Mouse (Mus musculus): ENCODE results near the gene Gm20388.

Gm20388 gene

GRCm38 (mm10) chr8:121698615-121699101 lies 1788.0 kb downstream of the Gm20388 start:
- no peak for DNase-seq (ENCODE audit: low read depth, low spot score)

GRCm38 (mm10) chr8:121699936-121700335 lies 1789.3 kb downstream of the Gm20388 start:
- no peak for DNase-seq (ENCODE audit: low read depth, low spot score)

GRCm38 (mm10) chr8:121705174-121705573 lies 1794.5 kb downstream of the Gm20388 start:
- DNase-seq (ENCODE audit: low read depth, low spot score), result no peak

- no peak for DNase-seq (ENCODE audit: low read depth, low spot score)
These were observed 1796.3 kb downstream of the Gm20388 start for GRCm38 (mm10) chr8:121706956-121707355.

- no peak for DNase-seq (ENCODE audit: low read depth, low spot score)
These were observed 1797.8 kb downstream of the Gm20388 start for GRCm38 (mm10) chr8:121708406-121708805.

GRCm38 (mm10) chr8:121717502-121717901 lies 1806.9 kb downstream of the Gm20388 start:
- DNase-seq (ENCODE audit: low read depth, low spot score), result no peak

GRCm38 (mm10) chr8:121717982-121718425 lies 1807.4 kb downstream of the Gm20388 start:
- DNase-seq (ENCODE audit: low read depth, low spot score), result peak; percentile 69

GRCm38 (mm10) chr8:121718925-121719324 lies 1808.3 kb downstream of the Gm20388 start:
- DNase-seq (ENCODE audit: low read depth, low spot score), result no peak

- DNase-seq (ENCODE audit: low read depth, low spot score), result no peak
These were observed 1810.4 kb downstream of the Gm20388 start for GRCm38 (mm10) chr8:121721072-121721471.

GRCm38 (mm10) chr8:121723846-121724245 lies 1813.2 kb downstream of the Gm20388 start:
- no peak for DNase-seq (ENCODE audit: low read depth, low spot score)

GRCm38 (mm10) chr8:121727164-121727563 lies 1816.5 kb downstream of the Gm20388 start:
- DNase-seq (ENCODE audit: low read depth, low spot score), result no peak

- DNase-seq (ENCODE audit: low read depth, low spot score), result no peak
These were observed 1818.7 kb downstream of the Gm20388 start, which contains the start of gene Jph3 for GRCm38 (mm10) chr8:121729323-121729722. Gene Jph3 (plus strand): TSS chr8:121729623.

- no peak for DNase-seq (ENCODE audit: low read depth, low spot score)
These were observed 1819.1 kb downstream of the Gm20388 start for GRCm38 (mm10) chr8:121729754-121730153.

- DNase-seq (ENCODE audit: low read depth, low spot score), result no peak
These were observed 1819.5 kb downstream of the Gm20388 start for GRCm38 (mm10) chr8:121730170-121730569.

- DNase-seq (ENCODE audit: low read depth, low spot score), result no peak
These were observed 1820.0 kb downstream of the Gm20388 start for GRCm38 (mm10) chr8:121730646-121731045.

- no peak for DNase-seq (ENCODE audit: low read depth, low spot score)
These were observed 1820.4 kb downstream of the Gm20388 start for GRCm38 (mm10) chr8:121731060-121731459.

- DNase-seq (ENCODE audit: low read depth, low spot score), result no peak
These were observed 1821.1 kb downstream of the Gm20388 start for GRCm38 (mm10) chr8:121731471-121732333.

GRCm38 (mm10) chr8:121732334-121732665 lies 1821.7 kb downstream of the Gm20388 start:
- no peak for DNase-seq (ENCODE audit: low read depth, low spot score)

GRCm38 (mm10) chr8:121734262-121734661 lies 1823.6 kb downstream of the Gm20388 start:
- no peak for DNase-seq (ENCODE audit: low read depth, low spot score)

GRCm38 (mm10) chr8:121736236-121736635 lies 1825.6 kb downstream of the Gm20388 start:
- DNase-seq (ENCODE audit: low read depth, low spot score), result no peak

- DNase-seq (ENCODE audit: low read depth, low spot score), result no peak
These were observed 1830.1 kb downstream of the Gm20388 start for GRCm38 (mm10) chr8:121740721-121741120.

GRCm38 (mm10) chr8:121749501-121749900 lies 1838.9 kb downstream of the Gm20388 start:
- DNase-seq (ENCODE audit: low read depth, low spot score), result no peak

- no peak for DNase-seq (ENCODE audit: low read depth, low spot score)
These were observed 1839.9 kb downstream of the Gm20388 start for GRCm38 (mm10) chr8:121750512-121750911.

Measured in retina, adult 2 months (tissue).